12 mouse cellular contexts compared by ENCODE assay signal in genomic region chr1:127676116-127676515, GRCm38 (mm10). TPM values are rescaled to one million over a fixed set of nuclear protein-coding genes. Genes with fewer than 3 reads are reported as not detected.
DNase-seq lines count a peak whose midpoint lies in the region; ATAC-seq and TF ChIP-seq lines count a peak whose summit lies in the region.
"Had no signal": no experiment of that assay in that cellular context is flagged by ENCODE, and none has a peak within 500 bp of the region (broad histone marks: within the 10 kb centered on the region; RNA-seq: fewer than 3 reads in every experiment).

No protein-coding gene starts in this region.

- no peaks in the 10 kb centered on the region for H3K9me3 ChIP-seq in midbrain, postnatal 0 days (ENCODE audit: low read length)
- H3K9me3 ChIP-seq: embryonic facial prominence, embryonic 15.5 days had no signal

- H3K27ac ChIP-seq in layer of hippocampus, adult 2 months: peak overlapping the region; percentile 7; the same call in 1 of the 2 replicates
- H3K27ac ChIP-seq in midbrain, postnatal 0 days (ENCODE audit: low read depth, low read length): peak overlapping the region; percentile 82
- H3K27ac ChIP-seq in thymus, adult 2 months (ENCODE audit: control insufficient read depth, insufficient read depth, low read length): no peak overlapping the region
- H3K27ac ChIP-seq: embryonic facial prominence, embryonic 15.5 days had no signal

- ATAC-seq in midbrain, postnatal 0 days (ENCODE audit: low FRiP score): no peak
- ATAC-seq in monocyte, adult 5-6 weeks (replicated peaks; ENCODE audit: insufficient number of reproducible peaks, low FRiP score, low TSS enrichment, poor library complexity, severe bottlenecking): no peak

- H3K4me3 ChIP-seq in layer of hippocampus, adult 2 months: peak overlapping the region; percentile 56
- H3K4me3 ChIP-seq in midbrain, postnatal 0 days (ENCODE audit: low read depth, low read length): peak overlapping the region; percentile 76
- no peak overlapping the region for H3K4me3 ChIP-seq in thymus, adult 2 months (ENCODE audit: control insufficient read depth, insufficient read depth, low read length)
- H3K4me3 ChIP-seq: myocyte had no signal

- WGBS in midbrain, postnatal 0 days: 19% methylated on average over 12 of the region's 12 CpGs
- 72% methylated on average over 12 of the region's 12 CpGs for whole genome bisulfite sequencing in thymus, adult 2 months

- no peak for TF ChIP-seq CTCF in layer of hippocampus, adult 2 months (conservative IDR thresholded peaks at IDR 0.05)
- TF ChIP-seq CTCF in midbrain, postnatal 0 days (IDR thresholded peaks at IDR 0.05): no peak
- TF ChIP-seq CTCF in thymus, adult 2 months (IDR thresholded peaks at IDR 0.05; ENCODE audit: borderline replicate concordance, control insufficient read depth, extremely low read depth, insufficient read depth, low read length, poor library complexity): no peak

- H3K27me3 ChIP-seq in midbrain, postnatal 0 days (ENCODE audit: insufficient read depth, low read length): 0 out of 2 replicates have a peak, but pooled peaks cover 2% of the 10 kb centered on the region
- peaks cover 14% of the 10 kb centered on the region; the same call in 1 of the 2 replicates for H3K27me3 ChIP-seq in thymus, adult 2 months (ENCODE audit: control insufficient read depth, insufficient read depth, low read length)

- peak overlapping the region; percentile 78 for H3K9ac ChIP-seq in midbrain, postnatal 0 days (replicated peaks; ENCODE audit: low read length, poor library complexity, severe bottlenecking)
- H3K9ac ChIP-seq: embryonic facial prominence, embryonic 15.5 days had no signal

- no peak for DNase-seq in layer of hippocampus, adult 2 months (ENCODE audit: low spot score in 2 of 2)
- DNase-seq in layer of hippocampus, postnatal 25 days (ENCODE audit: extremely low spot score in 1 of 2, low spot score in 1 of 2): no peak
- DNase-seq in cerebellum, adult 9-10 months: peak; percentile 89
- peak; percentile 32 to 35 for DNase-seq in frontal cortex, postnatal 36 days (ENCODE audit: low spot score in 2 of 2)
- DNase-seq in midbrain, postnatal 0 days (ENCODE audit: low spot score): peak; percentile 35
- no peak for DNase-seq in thymus, adult 2 months
- no peak for DNase-seq in thymus, postnatal 10 days (ENCODE audit: low spot score in 2 of 2)

- H3K4me1 ChIP-seq in midbrain, postnatal 0 days (ENCODE audit: insufficient read depth, low read length): no peaks in the 10 kb centered on the region
- H3K4me1 ChIP-seq in thymus, adult 2 months (replicated peaks; ENCODE audit: control insufficient read depth, insufficient read depth, low read length): peaks cover 13% of the 10 kb centered on the region

- peak overlapping the region; percentile 67 for H3K4me2 ChIP-seq in midbrain, postnatal 0 days (ENCODE audit: low read depth, low read length, poor library complexity, severe bottlenecking)

- no peaks in the 10 kb centered on the region for H3K36me3 ChIP-seq in midbrain, postnatal 0 days (ENCODE audit: insufficient read depth, low read length)
- H3K36me3 ChIP-seq in thymus, adult 2 months (ENCODE audit: control insufficient read depth, insufficient read depth, low read length): no peaks in the 10 kb centered on the region
- H3K36me3 ChIP-seq: embryonic facial prominence, embryonic 15.5 days; G1E had no signal

- TF ChIP-seq POLR2A in thymus, adult 2 months (IDR thresholded peaks at IDR 0.05; ENCODE audit: control insufficient read depth, extremely low read depth, insufficient read depth, low read length, poor library complexity): no peak

RNA-seq across cellular contexts. Expression of gene Tmem163, which starts 3.2 kb away (rescaled TPM):
- total RNA-seq in layer of hippocampus, adult 2 months (2021): 1 to 10 TPM; 5.4 to 6.6 TPM
- 10 to 100 TPM; 18.0 to 18.6 TPM for total RNA-seq in layer of hippocampus, postnatal 25 days (2021)
- 80.5 and 91.4 TPM in 2 replicates for total RNA-seq in midbrain, postnatal 0 days (2014; rRNA removed)
- polyA plus RNA-seq in midbrain, postnatal 0 days (2015; fragmentation: Nextera tagmentation; extraction: Ambion mirVana): 78.2 and 80.9 TPM in 2 replicates
- polyA plus RNA-seq in thymus, adult 2 months (2012; rRNA removed): 1.5 and 1.8 TPM in 2 replicates
- total RNA-seq in monocyte, adult 5-6 weeks (2017): 10.5 to 15.2 TPM (median 12.4 TPM) in 3 replicates
- polyA plus RNA-seq: G1E, myocyte had no signal

RNA-seq across cellular contexts. Expression of gene Acmsd, which starts 53.1 kb away (rescaled TPM):
- total RNA-seq in layer of hippocampus, adult 2 months (2021): not detected
- total RNA-seq in layer of hippocampus, postnatal 25 days (2021): not detected
- not detected in 2 replicates for total RNA-seq in midbrain, postnatal 0 days (2014; rRNA removed)
- 0.16 TPM in 1 of 2 replicates, not detected in the other for polyA plus RNA-seq in midbrain, postnatal 0 days (2015; fragmentation: Nextera tagmentation; extraction: Ambion mirVana)
- 0.03 TPM in 1 of 2 replicates, not detected in the other for polyA plus RNA-seq in thymus, adult 2 months (2012; rRNA removed)
- 0.67 TPM in 1 of 3 replicates, not detected in the others for total RNA-seq in monocyte, adult 5-6 weeks (2017)
- total RNA-seq: layer of hippocampus, adult 18-20 months had no signal
- polyA plus RNA-seq: myocyte had no signal

Comparison
In these comparisons a context has a peak if more than half of its experiments do, and no peak if none do; other contexts are left out.
1. DNase-seq: peak in cerebellum, adult 9-10 months (single experiment), frontal cortex, postnatal 36 days (2 of 2) and midbrain, postnatal 0 days (single experiment); none in layer of hippocampus, adult 2 months (0 of 2), layer of hippocampus, postnatal 25 days (0 of 2), thymus, adult 2 months (single experiment) and thymus, postnatal 10 days (0 of 2).